Mouse (Mus musculus) lung, adult 2 months (tissue): ENCODE measurements around the gene Pygm.

Experiments
- CTCF ChIP-seq: fragments of 200-500 bp; IDR thresholded peaks from 2 replicates; pipeline ENCODE4 v1.5.1; 2011; ENCODE audit warnings: mild to moderate bottlenecking, low read length, control low read depth; ENCODE audit not compliant: insufficient read depth
- POLR2A ChIP-seq: fragments of 200-500 bp; IDR thresholded peaks from 2 replicates; pipeline ENCODE4 v1.6.1; 2011; ENCODE audit warnings: low read depth, mild to moderate bottlenecking, control low read depth, low read length, borderline replicate concordance; ENCODE audit errors: extremely low read depth

- TF ChIP-seq CTCF, result no peak
- no peak for TF ChIP-seq POLR2A
These were observed 37.8 kb downstream of the Pygm start for GRCm38 (mm10) chr19:6422014-6422413.
